Mouse (Mus musculus): Measurements from ENCODE around the gene Lama5.

Lama5 gene

DNA sequence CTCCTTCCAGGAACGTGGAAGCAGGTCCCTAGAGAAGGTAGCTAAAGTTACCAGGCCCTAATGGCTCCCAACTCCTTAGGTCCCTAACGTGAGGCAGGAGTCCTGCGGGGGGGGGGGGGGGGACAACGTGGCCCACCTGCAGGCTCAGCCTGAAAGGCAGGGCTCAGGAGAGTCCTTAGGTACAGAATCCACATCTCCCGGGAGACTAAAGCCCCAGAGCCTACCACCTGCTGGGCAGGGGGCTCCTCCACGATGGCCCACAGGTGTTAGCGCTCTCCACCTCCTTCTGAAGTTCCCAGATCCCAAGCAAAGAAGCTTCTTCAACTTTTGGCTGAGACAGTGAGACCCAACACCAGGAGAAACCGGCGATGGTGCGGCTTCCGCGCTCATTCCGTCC, 1.0 kb downstream of the Lama5 start:
- no peak for DNase-seq

DNA sequence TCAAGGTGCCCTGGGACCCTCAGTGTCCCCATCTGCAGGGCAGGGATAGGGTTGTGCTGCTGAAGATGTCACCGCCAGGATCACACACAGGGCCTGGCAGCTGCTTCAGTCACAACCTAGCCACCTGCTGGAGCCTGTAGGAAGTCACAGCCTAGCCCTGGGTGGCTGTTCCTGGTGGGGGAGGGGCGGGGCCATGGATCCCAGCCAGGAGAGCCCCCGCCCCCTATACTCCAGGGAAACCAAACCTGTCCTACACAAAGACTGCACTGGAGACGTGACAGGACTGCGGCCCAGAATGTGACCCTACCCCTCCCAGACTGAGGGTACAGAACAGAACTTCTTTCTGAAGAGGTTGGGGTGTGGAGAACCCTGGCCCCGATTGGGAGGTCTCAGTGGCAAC, 3.4 kb downstream of the Lama5 start:
- DNase-seq = peak; percentile 81 to 86

DNA sequence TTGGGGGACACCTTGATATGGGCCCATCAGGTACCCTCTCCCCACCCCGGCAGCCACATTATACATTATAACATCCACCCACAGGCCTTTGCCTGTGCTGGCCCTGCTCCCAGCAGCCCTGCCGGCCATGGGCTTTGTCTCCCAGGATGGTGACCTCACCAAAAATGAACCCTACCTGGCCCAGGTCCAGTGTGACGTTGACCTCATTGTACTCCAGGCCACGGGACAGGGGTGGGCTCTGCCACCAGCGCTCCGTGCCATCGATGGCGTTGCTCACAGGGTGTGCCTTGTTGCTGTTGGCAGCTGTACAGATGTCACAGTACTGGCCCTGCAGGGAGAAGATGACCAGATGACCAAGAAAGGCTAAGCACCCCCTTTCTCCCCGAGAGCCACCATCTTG, 4.6 kb downstream of the Lama5 start:
- peak; percentile 29 to 34 for DNase-seq

DNA sequence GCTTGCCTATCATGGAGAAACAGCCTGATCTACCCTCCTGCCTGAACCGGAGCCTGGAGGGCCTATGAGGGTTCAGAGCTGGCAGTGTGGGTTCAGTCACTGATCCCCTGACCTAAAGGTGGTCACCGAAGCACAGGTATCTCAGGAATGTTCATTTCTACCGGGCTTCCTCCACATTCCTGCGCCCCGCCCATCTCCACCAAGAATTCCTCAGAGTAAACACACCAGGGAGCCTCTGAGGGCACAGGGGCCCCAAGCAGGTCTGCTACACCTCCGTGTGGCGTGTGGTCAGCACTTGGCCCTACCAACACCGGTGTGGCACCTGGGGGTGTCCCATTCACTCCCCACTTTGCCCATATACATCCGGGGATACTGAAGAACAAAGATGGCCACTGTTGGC, 5.5 kb downstream of the Lama5 start:
- peak; percentile 54 to 83 for DNase-seq

DNA sequence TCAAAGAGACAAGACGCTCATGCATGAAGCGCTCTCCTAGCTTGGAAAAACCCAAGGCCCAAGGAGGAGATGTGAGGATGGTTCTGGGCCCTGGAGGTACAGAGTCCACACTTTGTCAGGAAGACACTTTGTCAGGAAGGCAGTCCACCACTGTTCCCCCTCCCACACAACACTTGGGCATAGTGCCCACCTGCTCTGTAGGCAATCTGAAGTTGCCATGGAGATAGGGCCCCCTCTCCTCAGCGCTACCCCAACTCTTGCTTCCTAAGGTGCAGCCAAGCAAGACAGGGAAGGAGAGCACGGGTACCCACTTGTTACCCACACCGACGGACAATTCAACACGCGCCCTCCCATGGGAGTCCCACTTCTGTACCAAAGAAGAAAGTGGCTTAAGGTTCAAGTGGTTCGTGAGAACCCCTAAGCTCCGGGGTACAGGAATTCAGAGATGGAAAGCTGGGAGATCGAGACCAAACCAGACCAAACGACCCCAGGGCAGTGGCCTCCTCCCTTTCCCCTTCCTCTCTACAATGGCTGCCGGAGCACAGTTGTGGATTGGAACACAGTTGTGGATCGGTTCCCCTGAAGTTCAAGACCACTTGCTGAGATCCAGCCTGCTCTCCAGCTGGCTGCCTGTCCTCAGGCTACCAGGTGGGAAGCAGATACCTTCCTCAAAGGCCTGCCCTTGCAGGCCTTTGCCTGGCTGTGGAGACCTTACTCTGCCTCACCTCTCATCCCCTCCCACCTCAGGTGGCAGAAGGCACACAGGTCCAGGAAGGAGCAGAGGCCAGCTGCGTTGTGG, 6.3 kb downstream of the Lama5 start:
- peak; percentile 13 to 24 for DNase-seq

DNA sequence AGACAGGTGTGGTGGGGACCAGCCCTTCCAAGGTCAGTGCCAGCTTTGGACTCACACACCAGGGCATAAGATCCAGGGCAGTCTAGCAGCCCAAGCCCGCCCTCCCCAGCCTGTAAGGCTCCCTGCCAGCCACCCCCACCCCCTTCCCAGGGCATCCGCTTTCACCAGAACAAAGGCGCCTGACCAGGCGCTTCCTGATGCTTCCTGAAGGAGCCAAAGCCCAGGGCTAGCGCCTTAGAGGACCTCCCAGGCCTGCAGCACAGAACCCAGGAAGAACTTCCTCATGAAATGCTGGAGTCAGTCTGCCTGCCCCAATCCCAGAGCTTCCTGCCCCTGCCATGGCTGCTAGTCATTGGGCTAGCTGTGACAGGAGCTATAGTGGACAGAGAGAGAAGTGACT, 7.0 kb downstream of the Lama5 start:
- peak; percentile 74 to 86 for DNase-seq

DNA sequence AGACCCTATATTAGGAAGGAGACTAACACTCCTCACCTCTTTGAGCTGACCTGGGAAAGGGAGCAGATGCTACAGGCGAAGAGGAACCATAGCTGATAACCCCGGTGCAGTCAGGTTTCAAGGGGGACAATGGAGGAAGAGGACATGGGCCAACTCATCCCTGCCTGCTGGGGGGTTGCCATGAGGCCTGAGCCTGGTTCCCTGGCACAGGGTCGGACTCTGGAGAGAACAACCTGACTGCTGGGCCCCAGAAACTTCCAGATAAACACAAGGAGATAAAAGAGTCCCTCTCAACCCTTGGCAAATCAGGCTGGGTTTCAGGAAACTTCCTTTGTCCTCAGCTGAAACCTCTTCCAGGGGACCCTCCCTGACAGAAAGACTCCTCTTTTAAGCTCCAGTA, 7.4 kb downstream of the Lama5 start:
- peak in 1 of 2 experiments; percentile 45 for DNase-seq

DNA sequence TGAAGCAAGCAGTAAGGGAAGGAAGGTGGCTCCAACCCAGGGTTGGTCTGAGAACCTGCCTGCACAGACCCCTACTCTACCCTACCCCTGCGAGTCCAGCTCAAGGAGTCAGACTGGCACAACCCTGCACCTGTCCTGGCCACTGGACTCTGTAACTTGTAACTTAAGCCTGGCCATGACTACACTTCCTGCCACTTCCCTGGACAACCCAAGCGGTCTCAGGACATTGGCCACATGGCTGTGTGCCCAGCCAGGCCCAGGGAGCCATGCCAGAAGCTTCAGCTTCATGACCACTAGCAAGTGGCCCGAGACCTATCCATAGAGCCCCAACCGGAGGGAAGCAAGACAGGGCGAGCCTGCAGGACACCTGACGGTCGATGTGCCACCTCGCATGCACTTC, 8.1 kb downstream of the Lama5 start:
- DNase-seq = peak; percentile 83 to 90

DNA sequence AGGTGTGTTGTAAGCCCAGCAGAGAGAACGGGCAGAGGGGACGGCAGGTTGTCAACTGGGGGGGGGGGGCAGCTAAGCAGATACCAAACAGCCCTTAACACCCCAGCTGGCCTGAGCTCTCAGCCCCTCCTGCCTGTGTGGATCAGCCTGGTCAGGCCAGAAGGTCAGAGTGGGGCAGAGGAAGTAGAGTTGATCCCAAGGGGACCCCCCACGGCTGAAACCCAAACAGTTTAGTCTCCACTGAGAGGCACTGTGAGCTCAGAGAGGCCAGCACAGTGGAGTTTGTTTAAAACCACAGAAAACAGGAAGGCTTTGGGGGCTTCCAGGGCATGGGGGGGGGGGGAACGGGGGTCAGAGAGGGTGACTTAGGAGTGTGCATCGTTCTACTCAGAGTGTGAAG, 8.7 kb downstream of the Lama5 start:
- DNase-seq = peak in 1 of 2 experiments; percentile 63

DNA sequence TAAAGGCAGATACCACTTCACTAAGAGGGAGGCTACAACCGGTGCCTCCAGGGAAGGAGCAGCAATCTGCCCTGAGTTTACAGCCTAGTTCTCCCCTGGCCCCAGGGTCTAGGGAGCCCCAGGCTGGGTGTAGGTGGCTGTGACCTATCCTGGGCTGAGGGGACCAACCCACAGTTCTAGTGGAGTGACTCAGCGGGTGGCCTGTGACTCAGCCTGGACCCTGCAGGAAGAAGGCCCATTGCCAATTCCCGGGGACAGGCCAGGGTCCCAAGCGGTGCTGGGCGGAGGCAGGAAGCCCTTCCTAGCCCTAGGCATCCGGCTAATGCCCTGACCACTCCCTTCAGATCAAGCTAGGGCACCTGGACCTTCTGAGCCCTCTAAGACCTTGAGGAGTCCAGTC, 9.7 kb downstream of the Lama5 start:
- DNase-seq = peak; percentile 74 to 83

DNA sequence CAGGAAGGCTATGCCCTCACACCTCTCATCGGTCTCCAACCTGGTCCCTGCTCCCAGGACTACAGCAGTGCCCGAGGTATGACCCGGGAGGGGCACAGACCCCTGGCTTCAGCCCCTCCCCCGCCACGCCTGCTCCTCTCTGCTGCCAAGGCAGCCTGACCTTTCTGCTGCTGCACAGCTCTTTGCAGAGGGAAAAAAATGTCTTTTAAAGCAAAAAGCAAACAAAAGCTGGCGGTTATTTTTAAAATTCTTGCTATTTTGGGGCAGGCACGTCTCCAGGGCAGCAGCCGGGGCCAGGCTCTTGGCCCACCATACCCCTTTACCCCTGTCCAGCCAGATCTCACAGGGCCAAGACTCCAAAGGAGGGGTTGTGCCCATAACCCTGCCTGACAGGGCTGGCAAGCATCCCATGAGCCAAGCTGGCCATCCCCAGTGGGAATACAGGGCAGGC, 10.6 kb downstream of the Lama5 start:
- peak in 1 of 2 experiments; percentile 85 for DNase-seq

DNA sequence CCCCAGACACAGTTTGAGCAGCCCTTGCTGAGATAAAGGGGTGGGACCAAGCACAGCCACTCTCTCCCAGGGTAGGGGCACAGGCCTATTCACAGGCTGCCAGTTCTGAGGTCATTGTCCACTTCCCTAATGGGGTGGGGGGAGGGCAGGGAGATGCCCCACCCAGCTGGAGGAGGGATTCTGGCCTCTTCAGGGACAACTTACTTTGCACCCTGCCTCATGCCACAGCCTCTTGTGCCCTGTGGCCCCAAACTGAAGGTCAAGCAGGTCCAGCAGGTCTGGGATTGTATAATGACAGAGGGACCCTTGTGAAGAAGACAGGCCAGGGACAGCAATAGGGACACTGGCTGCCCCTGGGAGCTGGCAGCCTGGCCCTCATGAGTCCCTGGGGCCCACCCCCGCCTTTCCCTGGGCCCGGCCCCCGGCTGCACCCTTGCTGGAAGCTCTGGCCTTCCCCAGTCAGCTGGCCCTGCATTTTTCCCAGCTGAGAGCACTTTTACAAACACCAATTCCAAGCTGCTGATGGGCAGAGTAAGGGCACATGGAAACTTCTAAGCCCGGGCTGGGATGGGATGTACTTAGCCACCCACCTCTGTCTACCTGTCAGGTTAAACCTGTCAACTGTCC, 11.2 kb downstream of the Lama5 start:
- DNase-seq = peak in 1 of 2 experiments; percentile 82

DNA sequence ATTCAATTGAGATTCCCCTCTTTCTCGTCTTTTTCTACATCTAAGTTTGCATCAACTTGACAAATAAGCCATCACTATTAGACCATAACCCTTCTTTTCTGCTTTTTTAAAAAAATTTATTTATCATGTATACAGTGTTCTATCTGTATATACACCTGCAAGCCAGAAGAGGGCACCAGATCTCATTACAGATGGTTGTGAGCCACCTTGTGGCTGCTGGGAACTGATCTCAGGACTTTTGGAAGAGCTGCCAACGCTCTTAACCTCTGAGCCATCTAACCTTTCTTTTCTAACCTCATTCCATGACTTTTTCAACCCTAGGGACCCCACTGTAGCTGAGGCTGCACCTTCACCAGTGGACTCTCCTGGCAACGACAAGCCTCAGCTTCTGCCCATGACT, 13.4 kb downstream of the Lama5 start:
- no peak for DNase-seq

DNA sequence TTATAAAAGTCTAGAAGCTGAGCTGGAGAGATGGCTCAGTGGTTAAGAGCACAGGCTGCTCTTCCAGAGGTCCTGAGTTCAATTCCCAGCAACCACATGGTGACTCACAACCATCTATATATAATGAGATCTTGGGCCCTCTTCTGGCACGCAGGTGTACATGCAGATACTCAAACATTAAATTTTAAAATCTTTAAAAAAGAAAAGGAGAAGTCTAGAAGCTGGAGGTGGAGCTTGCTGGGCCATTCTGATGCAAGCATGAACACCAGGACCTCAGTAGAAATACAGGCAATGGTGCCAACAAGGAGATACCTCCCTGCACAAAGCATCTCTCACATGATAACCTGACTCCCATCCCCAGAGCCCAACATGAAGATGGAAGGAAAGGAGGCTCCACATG, 16.7 kb downstream of the Lama5 start:
- no peak for DNase-seq

DNA sequence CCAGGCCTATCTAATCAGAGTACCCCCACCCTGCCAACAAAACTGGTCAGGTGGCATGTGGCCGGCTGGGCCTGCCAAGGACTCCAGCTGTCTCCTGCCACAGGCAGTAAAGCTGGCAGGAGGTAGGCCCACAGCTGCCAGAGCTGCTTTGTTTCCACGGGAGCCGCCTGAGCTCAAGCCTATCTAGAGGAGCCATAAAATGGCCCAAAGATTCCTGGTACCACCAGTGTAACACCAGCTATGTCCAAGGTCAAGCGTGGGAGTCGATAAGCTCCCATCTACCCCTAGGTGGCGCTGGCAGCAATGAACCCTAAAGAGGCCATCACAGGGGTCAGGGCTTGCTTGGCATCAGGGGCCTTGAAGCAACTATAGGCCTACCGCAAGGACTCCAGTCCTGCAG, 17.8 kb downstream of the Lama5 start:
- peak in 1 of 2 experiments; percentile 69 for DNase-seq

DNA sequence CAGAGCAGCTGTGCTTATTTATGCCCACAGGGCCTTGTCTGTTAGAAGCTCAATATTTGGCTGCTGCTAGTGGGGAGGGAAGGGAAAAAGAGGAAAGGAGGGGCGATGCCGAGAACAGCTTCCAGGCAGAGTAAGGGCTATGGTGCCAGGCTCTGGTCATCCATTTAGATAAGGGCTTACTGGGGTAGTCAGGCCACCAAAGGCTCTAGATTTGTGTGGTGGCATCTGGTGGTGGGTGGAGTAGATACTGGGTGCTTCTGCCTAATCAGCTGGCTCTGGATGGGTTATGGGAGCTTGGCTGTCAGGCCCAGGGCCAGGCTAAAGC, 19.7 kb downstream of the Lama5 start:
- DNase-seq = no peak

DNA sequence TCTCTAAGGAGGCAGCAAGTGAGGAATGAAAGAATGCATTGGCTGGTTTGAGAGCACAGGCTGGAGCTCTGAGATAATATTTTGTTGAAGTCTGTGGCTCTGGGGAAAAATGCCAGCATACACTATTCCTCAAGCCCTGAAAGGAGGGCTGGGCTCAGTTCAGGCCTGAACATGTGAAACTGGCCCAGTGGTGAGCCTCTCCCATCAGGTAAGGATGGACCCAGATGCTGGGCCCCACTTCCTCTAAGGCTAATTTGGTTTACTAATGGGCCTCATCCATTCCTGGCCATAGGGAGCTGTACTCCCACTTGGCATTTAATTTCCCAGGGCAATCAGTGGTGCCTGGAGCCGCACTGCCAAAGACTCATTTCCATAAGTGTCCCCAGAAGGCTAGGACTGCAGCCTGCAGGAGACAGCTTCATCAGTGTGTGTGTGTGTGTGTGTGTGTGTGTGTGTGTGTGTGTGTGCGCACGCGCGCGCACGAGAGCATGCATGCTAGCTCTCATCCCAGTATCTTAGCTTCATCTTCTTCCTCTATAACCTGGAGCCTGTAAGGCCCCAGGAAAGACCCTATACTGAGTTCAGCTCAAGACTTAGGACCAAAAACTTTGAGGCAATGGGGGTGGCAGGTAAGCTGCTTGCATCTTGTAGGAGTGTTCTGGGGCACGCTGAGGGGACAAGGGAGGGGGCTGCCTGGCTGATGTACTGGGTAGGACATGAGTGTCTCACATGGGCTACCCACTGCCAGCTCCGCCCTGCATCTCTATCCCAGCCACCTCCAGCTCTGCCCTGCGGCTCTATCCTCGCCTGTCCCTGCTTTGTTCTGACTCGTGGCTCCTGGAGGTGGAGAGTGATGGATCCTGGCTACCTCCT, 20.3 kb downstream of the Lama5 start:
- DNase-seq = no peak

DNA sequence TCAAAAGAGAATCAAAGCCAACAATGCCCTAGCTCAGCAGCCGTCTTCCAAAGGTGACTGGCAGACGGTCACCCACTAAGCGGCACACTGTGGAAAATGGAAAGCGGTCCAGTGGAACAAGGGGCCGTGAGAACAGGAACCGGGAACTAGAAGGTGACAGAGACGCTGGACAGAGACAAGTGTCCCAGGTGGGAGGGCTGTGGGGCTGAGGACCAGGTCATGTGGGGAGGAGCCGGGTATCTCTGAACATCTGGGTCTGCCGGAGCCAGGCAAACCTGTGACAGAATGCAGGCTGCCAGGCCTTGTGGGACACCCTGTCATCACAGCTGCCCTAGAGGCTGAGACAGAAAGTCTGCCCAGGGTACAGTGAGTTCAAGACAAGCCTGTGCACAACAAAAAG, 21.2 kb downstream of the Lama5 start:
- no peak for DNase-seq

DNA sequence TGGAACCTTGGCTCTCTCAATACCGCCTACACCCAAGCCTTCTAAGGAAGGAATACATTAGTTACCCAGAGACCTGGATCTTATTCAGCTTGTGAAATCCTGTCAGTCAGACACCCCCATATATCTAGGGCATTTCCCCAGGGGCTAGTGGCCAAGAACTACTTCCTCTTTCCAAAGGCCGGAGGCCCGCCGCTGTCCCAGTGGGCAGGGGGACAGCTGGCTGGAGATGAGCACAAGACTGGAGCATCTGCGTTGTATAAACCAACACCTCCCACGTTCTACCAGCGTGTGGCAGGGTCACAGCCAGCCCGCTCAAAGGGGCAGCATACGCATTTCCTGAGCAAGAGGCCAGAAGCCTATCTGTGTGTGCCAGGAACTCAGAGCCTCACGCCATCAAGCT, 22.9 kb downstream of the Lama5 start:
- DNase-seq = peak; percentile 80 to 93

DNA sequence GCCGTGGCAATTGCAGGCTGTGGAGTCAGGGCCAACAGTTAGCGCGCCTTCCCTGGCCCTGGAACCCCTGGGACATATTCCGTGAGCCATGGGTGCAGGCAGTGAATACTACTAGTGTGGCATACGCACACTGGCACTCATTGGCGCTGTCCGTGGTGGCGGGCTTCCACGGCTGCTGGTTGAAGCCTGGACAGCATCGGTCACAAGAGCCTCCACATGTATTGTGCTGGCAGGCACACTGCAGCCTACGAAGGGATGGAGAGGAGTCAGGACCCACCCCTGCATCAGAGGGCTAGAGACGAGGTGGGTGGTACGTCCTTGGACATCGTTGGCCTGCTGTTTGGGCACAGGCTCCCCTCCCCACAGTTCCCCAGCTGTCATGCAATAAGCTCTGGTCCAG, 23.4 kb downstream of the Lama5 start:
- peak in 1 of 2 experiments; percentile 54 for DNase-seq

DNA sequence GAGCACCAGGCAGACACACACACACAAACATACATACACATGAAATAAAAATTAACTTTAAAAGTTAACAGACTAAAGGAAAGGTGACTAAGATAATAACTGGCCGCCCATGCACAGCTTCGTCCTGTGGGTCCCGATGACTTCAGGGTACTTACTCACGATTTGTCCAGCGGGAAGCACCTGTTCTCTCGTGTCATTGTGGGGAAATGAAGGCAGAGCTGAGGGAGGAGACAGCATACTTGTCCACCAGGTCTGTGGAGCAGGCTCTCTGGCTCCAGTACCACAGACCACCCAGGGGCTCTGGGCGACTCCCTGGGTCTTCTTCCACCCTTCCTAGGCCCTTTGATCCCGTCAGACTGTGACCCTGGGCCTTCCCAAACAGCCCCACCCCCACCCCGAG, 24.4 kb downstream of the Lama5 start:
- no peak for DNase-seq

DNA sequence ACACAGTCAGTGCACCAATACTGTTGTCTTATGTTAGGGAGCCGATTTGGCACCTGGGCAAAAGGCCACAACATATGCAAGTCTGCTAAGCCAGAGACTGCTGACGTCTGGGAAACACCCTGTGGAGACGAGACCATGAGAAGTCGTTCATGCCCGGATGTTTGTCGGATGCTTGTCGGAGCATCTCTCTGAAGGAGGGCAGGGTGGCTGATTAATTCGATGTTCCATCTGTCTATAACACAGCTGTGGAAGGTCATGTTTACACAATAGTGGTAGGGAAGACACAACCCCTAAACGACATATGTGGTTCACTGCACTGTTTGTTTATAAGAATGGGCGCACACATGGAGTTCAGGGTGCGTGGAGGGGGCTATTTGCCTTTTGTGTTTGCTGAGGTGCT, 25.0 kb downstream of the Lama5 start:
- DNase-seq = peak in 1 of 2 experiments; percentile 61

DNA sequence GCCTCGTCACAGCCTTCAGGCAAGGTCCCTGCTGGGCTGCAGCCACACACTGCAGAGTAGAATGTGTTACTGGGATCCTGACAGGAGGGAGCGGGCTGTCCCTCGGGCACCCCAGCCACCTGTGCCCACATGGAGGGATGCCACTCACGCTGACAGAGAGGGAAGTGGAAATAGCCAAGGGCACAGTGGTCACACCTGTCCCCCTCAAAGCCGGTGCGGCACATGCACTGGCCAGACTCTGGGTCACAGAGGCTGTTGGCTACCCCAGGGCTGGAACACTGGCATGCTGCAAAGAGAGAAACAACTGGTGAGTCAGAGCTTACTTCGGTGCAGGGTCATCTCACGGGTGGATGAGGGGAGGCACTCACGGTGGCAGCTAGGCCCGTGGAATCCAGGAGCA, 26.9 kb downstream of the Lama5 start:
- DNase-seq = no peak
